Mouse (Mus musculus) neural tube, embryonic 14.5 days (tissue): Measurements from ENCODE around the gene Zfp422. TPM values are rescaled to one million over a fixed set of nuclear protein-coding genes. Genes with fewer than 3 reads are reported as not detected.

Experiments used
- ATAC-seq: fragments of 200-750 bp; cut with Nextera tagmentation; 2 replicates; pipeline ENCODE4 v1.8.0; 2017; ENCODE audit warnings: low read depth, mild to moderate bottlenecking, moderate TSS enrichment, moderate library complexity
- H3K27ac ChIP-seq: fragments of 300-500 bp; sonication (generic); 2 replicates; pipeline ENCODE4 v1.5.1; 2014; ENCODE audit warnings: low read depth, mild to moderate bottlenecking, control low read depth, low read length, moderate library complexity, mixed read lengths
- H3K27me3 ChIP-seq: fragments of 300-500 bp; sonication (generic); 2 replicates; pipeline ENCODE4 v1.6.1; 2014; ENCODE audit warnings: low read length; ENCODE audit not compliant: control insufficient read depth, insufficient read depth
- H3K36me3 ChIP-seq: fragments of 300-500 bp; sonication (generic); 2 replicates; pipeline ENCODE4 v1.6.1; 2014; ENCODE audit warnings: low read length, mixed read lengths; ENCODE audit not compliant: control insufficient read depth, insufficient read depth
- H3K4me1 ChIP-seq: fragments of 300-500 bp; sonication (generic); 2 replicates; pipeline ENCODE4 v1.6.1; 2014; ENCODE audit warnings: low read length; ENCODE audit not compliant: control insufficient read depth, insufficient read depth
- H3K4me2 ChIP-seq: fragments of 300-500 bp; sonication (generic); 2 replicates; pipeline ENCODE4 v1.6.1; 2014; ENCODE audit warnings: mild to moderate bottlenecking, low read depth, low read length, control low read depth
- H3K4me3 ChIP-seq: fragments of 300-500 bp; sonication (generic); 2 replicates; pipeline ENCODE4 v1.5.1; 2014; ENCODE audit warnings: low read depth, low read length, control low read depth, mixed read lengths
- H3K9ac ChIP-seq: fragments of 300-500 bp; sonication (generic); replicated peaks from 2 replicates; pipeline ENCODE4 v1.6.1; 2014; ENCODE audit warnings: low read depth, mild to moderate bottlenecking, control low read depth, low read length, mixed read lengths
- H3K9me3 ChIP-seq: fragments of 300-500 bp; sonication (generic); 2 replicates; pipeline ENCODE4 v1.6.1; 2016; ENCODE audit warnings: low read length; ENCODE audit not compliant: control insufficient read depth
- WGBS: fragments of 180-500 bp; shearing (Covaris S2); extraction: QIAGEN DNeasy Blood & Tissue Kit; methylation state at CpG from one replicate; pipeline ENCODE4 v1.1.7; 2014; 5-methylcytosine and 5-hydroxymethylcytosine counted together
- polyA plus RNA-seq: library from polyadenylated mRNA; unstranded; fragments of >200 nt; fragmentation: Nextera tagmentation; extraction: Ambion mirVana; gene quantifications from 2 replicates; pipeline ENCODE4 v1.2.1, GENCODE M21; 2014

Zfp422 gene
- 133 and 154 TPM in 2 replicates for polyA plus RNA-seq

DNA sequence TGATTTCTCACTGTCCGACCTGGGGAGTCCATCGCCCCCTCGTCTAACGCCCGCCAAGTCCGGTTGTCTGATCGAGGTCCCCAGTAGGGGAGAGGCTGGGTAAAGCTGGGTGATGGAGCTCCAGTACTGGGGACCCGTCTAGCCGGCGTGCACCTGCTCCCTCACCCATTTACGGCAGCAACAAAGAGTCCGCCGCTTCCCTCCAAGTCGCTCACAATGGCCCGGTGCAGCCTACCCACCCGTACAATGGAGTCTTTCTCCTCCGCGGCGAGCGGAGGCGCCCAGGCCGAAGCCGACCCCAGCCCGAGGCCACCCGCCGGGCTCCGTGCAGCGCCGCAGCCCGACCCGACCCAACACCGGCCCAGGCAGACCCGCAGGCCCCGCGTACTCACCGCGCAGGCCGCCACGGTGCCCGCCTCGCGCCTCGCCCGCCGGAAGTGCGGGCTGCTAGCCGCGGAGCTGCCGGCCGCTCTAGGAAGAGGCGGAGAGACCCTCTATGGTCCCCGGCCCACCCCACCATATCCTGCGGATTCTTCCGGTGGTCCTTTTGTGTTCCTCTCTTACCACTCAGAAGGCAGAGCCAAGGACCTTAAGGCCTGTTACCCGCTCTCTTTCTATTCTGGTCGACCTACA lies at the start of gene Zfp422:
Zfp422 (minus strand) TSS at position 461 of the 633 bp plus-strand sequence.
- Histone ChIP-seq H3K9me3 (no peaks in the 10 kb centered on the region), H3K36me3 (peaks cover 6% of the 10 kb centered on the region), H3K4me2 (peak within 1 kb of the TSS; percentile 81), H3K27ac (peak within 1 kb of the TSS; percentile 94), H3K4me3 (peak within 1 kb of the TSS; percentile 81), H3K27me3 (no peaks in the 10 kb centered on the region), H3K9ac (peak within 1 kb of the TSS; percentile 97), H3K4me1 (peaks cover 7% of the 10 kb centered on the region; the same call in 1 of the 2 replicates)
- ATAC-seq: peak; percentile 98
- WGBS: 0% methylated on average over 56 of the region's 56 CpGs

DNA sequence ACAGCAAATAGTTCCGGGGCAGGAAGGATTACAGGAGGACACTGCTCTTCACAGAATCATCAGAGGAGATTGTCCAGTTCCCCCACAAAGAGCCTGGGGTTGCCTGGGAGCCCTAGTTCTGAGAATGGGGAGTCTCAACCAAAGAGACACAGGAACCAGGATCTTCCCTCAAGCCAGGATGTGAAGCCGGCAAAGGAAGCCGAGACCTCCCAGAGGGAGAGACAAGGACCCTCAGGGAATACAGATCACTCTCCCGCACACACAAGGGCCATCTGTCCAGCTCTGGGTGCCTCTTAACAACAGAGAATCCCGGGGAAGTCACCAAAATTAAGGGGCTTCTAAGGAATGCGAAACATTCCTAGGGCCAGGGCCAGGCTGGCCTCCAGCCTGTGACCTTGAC lies 48.5 kb upstream of the Zfp422 start:
- H3K27me3 ChIP-seq: no peaks in the 10 kb centered on the region
- H3K4me1 ChIP-seq: 0 out of 2 replicates have a peak, but pooled peaks cover 6% of the 10 kb centered on the region
- no peak overlapping the region for H3K4me3 ChIP-seq
- no peak overlapping the region for H3K4me2 ChIP-seq
- H3K36me3 ChIP-seq: no peaks in the 10 kb centered on the region
- no peak for ATAC-seq
- WGBS: 65% methylated on average over 6 of the region's 6 CpGs
- H3K27ac ChIP-seq: no peak overlapping the region
- no peaks in the 10 kb centered on the region for H3K9me3 ChIP-seq
- no peak overlapping the region for H3K9ac ChIP-seq

DNA sequence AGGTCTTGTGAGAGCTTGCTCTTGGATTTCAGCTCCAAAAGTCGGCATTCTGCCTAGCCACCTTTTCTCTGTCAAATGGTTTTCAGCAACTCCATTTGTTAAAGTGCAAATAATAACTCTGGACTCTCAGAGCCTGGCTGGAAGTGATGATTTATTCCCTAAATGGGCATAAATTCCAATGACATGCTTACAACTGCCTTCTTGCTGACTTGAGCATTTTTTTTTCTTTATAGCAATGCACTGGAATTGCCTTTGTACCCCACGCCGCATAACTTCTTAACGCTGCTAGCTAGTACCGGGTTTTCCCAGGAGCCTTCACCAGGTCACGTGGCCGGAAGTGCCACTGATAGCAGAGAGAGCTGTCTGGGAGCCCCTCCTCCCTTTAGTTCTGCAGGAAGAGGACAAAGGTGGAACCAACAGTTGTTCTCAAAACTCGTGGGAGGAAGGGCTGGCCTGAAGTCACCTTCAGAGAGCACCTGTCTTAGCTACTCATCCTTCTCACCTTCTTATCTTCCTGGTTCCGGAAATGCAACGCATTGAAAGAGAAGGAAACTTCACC lies 47.6 kb upstream of the Zfp422 start:
- H3K4me1 ChIP-seq: 0 out of 2 replicates have a peak, but pooled peaks cover 6% of the 10 kb centered on the region
- no peak overlapping the region for H3K4me3 ChIP-seq
- ATAC-seq: no peak
- no peak overlapping the region for H3K9ac ChIP-seq
- H3K4me2 ChIP-seq: no peak overlapping the region
- no peak overlapping the region for H3K27ac ChIP-seq
- H3K36me3 ChIP-seq: no peaks in the 10 kb centered on the region
- H3K27me3 ChIP-seq: no peaks in the 10 kb centered on the region
- no peaks in the 10 kb centered on the region for H3K9me3 ChIP-seq
- WGBS: 71% methylated on average over 10 of the region's 10 CpGs

DNA sequence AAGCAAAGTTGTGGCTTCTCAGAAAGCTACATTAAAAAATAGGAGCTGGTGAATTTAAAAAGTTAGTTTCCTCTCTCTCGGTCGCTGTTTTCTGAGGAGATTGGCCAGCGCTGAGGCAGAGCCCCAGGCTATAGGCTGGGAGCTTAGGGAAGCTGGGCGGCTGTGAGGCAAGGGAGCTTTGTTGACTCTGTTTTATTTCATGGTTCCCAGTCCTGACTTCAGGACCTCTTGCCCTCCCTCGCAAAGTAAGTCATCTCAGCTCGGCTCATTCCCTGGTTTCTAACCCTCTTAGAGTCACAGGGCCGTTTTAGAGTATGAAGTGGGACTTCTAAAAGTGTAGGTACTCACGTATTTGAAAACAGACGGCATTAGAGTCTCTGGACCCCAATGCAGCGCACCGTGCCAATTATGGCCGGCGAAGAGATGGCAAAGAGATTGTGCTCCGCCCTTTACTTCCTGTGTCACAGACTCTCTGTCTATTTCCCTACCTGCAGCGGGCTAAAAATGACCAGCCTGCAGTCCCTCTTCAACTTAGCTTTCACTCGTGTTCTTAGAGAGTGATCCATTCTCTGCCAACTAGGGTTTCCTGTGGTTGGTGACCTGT lies 45.6 kb upstream of the Zfp422 start:
- no peak overlapping the region; the same call in 1 of the 2 replicates for H3K27ac ChIP-seq
- peak overlapping the region; percentile 51 for H3K4me3 ChIP-seq
- H3K9me3 ChIP-seq: no peaks in the 10 kb centered on the region
- no peaks in the 10 kb centered on the region for H3K36me3 ChIP-seq
- peak overlapping the region; percentile 68 for H3K4me2 ChIP-seq
- H3K27me3 ChIP-seq: no peaks in the 10 kb centered on the region
- H3K9ac ChIP-seq: peak overlapping the region; percentile 57; the same call in 1 of the 2 replicates
- ATAC-seq: no peak
- 28% methylated on average over 16 of the region's 16 CpGs for WGBS
- peaks cover 17% of the 10 kb centered on the region; the same call in 1 of the 2 replicates for H3K4me1 ChIP-seq

DNA sequence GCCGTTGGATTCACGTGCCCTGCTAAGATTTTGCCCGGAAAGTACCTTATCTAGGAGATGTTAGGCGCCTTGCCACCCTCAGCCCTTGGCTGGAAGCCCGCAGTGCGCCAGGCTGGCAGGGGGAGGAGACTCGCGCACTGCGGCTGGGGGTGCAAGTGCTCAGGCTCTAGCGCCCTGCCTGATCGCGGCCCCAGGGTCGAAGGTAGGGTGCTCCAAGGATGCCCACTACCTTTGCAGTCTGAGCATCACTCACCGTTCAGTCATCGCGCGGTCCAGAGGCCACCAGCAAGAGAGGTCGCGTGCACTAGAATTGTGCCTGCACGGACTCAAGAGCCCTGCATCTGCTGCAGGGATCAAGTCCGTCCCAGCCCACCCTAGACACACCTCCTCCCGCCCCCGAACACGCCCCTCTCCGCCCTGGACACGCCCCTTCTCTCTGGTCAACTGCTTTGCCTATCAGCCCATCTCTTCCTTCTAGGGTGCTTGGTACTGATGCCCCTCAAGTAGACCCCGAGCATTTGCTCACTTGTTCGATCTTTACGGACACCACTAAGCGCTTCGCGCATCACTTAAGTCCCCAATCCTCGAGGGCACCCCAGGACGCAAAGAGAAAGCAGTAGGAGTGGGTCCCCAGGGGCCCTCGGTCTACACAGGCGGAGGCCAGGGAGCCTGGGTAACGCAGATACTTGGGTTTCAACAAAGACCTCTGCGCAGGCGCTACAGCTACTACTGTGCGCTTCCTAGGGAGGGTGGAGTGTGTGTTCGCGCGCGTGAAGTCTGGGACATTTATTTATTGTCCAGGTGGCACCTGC lies 44.9 kb upstream of the Zfp422 start, which contains the start of gene Rassf4:
Rassf4 (minus strand) TSS at position 482 of the 812 bp plus-strand sequence.
- Histone ChIP-seq H3K4me3 (peak within 1 kb of the TSS; percentile 51), H3K36me3 (no peaks in the 10 kb centered on the region), H3K4me2 (peak within 1 kb of the TSS; percentile 68), H3K9me3 (no peaks in the 10 kb centered on the region), H3K27me3 (no peaks in the 10 kb centered on the region), H3K9ac (peak within 1 kb of the TSS; percentile 57), H3K27ac (peak within 1 kb of the TSS; percentile 39; the same call in 1 of the 2 replicates), H3K4me1 (peaks cover 21% of the 10 kb centered on the region; the same call in 1 of the 2 replicates)
- peak; percentile 88 for ATAC-seq
- WGBS: under 1% methylated on average over 44 of the region's 44 CpGs

DNA sequence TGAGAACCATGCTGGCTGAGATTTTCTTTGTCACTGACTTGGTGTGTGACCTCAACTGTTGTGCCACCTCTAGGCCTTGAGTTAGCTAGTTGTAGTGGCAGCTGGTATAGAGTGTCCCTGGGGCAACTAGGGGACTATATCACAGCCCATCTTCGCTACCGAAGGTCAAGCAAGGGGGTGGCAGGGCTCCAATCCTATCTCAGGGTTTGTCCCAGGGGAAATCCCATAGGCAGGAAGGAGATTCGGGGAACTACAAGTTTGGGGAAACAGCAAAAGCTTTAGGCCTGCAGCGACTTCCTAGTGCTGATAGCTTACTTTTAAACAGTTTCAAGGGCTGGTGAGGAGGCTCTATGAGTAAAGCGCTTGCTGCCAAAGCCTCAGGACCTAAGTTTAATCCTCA lies 43.5 kb upstream of the Zfp422 start:
- Histone ChIP-seq H3K4me3 (no peak overlapping the region), H3K4me2 (peak overlapping the region; percentile 0; the same call in 1 of the 2 replicates), H3K9me3 (no peaks in the 10 kb centered on the region), H3K36me3 (no peaks in the 10 kb centered on the region), H3K4me1 (peaks cover 21% of the 10 kb centered on the region; the same call in 1 of the 2 replicates), H3K27ac (no peak overlapping the region), H3K9ac (no peak overlapping the region), H3K27me3 (no peaks in the 10 kb centered on the region)
- no peak for ATAC-seq
- 57% methylated on average over 5 of the region's 5 CpGs for WGBS

DNA sequence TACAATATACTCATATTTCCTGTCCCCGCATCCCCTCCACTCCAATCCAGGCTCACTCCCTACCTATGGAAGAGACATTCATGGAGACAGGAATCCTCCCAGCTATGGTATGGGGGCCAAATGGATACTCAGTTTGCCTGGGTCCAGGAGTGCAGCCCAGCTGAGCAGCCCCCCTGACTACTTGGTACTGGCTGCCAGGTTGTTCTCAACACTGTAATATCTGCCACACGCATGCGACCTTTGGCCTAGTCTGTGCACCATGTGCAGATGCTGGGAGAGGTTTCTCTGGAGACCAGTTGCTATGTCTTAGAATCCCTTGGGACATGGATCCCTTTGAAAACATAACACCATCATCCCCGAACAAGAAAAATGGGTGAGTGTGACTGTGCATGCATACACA lies 43.0 kb upstream of the Zfp422 start:
- no peak overlapping the region for H3K4me3 ChIP-seq
- H3K4me2 ChIP-seq: no peak overlapping the region; the same call in 1 of the 2 replicates
- peaks cover 21% of the 10 kb centered on the region; the same call in 1 of the 2 replicates for H3K4me1 ChIP-seq
- H3K36me3 ChIP-seq: no peaks in the 10 kb centered on the region
- ATAC-seq: no peak
- no peaks in the 10 kb centered on the region for H3K9me3 ChIP-seq
- H3K9ac ChIP-seq: no peak overlapping the region
- WGBS: 69% methylated on average over 4 of the region's 4 CpGs
- H3K27me3 ChIP-seq: no peaks in the 10 kb centered on the region
- peak overlapping the region; percentile 22; the same call in 1 of the 2 replicates for H3K27ac ChIP-seq

DNA sequence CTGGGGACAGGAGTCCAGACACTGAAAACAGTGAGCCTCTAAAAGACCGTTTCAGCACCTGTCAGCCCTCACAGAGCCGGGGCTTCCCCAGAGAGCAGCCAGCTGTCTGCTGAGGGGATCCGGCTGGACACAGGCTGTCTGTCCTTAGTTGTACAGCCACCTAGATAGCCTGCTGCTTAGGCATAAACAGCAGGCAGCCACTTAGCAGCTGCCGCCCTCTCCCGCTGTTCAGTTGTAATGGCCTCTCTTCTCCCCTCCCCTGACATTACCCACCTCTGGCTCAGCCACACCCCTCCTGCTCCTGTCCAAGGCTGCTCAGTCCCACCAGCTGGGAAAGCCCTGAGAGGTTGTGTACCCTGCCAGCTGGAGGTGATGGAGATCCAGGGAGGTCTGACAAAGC lies 42.2 kb upstream of the Zfp422 start:
- peak; percentile 15; the same call in 1 of the 2 replicates for ATAC-seq
- H3K9ac ChIP-seq: peak overlapping the region; percentile 25; the same call in 1 of the 2 replicates
- no peaks in the 10 kb centered on the region for H3K27me3 ChIP-seq
- no peaks in the 10 kb centered on the region for H3K36me3 ChIP-seq
- H3K9me3 ChIP-seq: no peaks in the 10 kb centered on the region
- 6% methylated on average over 5 of the region's 5 CpGs for WGBS
- H3K27ac ChIP-seq: peak overlapping the region; percentile 39; the same call in 1 of the 2 replicates
- H3K4me3 ChIP-seq: no peak overlapping the region
- peak overlapping the region; percentile 26; the same call in 1 of the 2 replicates for H3K4me2 ChIP-seq
- peaks cover 21% of the 10 kb centered on the region; the same call in 1 of the 2 replicates for H3K4me1 ChIP-seq
